Mouse (Mus musculus) neutrophil, adult 5-6 weeks (primary cell): ENCODE data around the gene Lgals12. TPM values are rescaled to one million over a fixed set of nuclear protein-coding genes. Genes with fewer than 3 reads are reported as not detected.

Experiments used
- ATAC-seq: fragments of 151-379, 151-347 bp; 2 replicates; pipeline ENCODE4 v1.8.0; 2017; ENCODE audit warnings: mild to moderate bottlenecking, moderate TSS enrichment; ENCODE audit not compliant: insufficient number of reproducible peaks, poor library complexity, low FRiP score, severe bottlenecking; ENCODE audit errors: extremely low read depth
- total RNA-seq: library from RNA; stranded (forward); fragments of 200-1000 nt; gene quantifications from 2 replicates; pipeline ENCODE4 v1.2.3, GENCODE M21; 2017

Gene Lgals12
- total RNA-seq, 1 experiment from 2014 or later: not detected

- ATAC-seq: no peak
These were observed 54.7 kb downstream of the Lgals12 start for GRCm38 (mm10) chr19:7552301-7552673.

- ATAC-seq: no peak
These were observed 55.3 kb downstream of the Lgals12 start for GRCm38 (mm10) chr19:7551550-7552300.

- no peak for ATAC-seq
These were observed 58.1 kb downstream of the Lgals12 start for GRCm38 (mm10) chr19:7548924-7549323.

Other genes starting within 250 kb of the Lgals12 start
- gene Spindoc, start 224.2 kb downstream of the Lgals12 start, total RNA-seq: 8.7 and 9.3 TPM in 2 replicates
- 2.5 and 2.8 TPM in 2 replicates for gene 2700081O15Rik, start 189.6 kb downstream of the Lgals12 start, total RNA-seq
- gene Rtn3, start 123.9 kb downstream of the Lgals12 start, total RNA-seq: 69.4 and 71.8 TPM in 2 replicates
- 35.8 and 36.1 TPM in 2 replicates for gene Atl3, start 113.2 kb downstream of the Lgals12 start, total RNA-seq
- gene Pla2g16, start 49.7 kb downstream of the Lgals12 start, total RNA-seq: 13.8 and 16.7 TPM in 2 replicates
- not detected in 2 replicates for gene Hrasls5, start 5.3 kb upstream of the Lgals12 start, total RNA-seq
- 0.12 TPM in 1 of 2 replicates, not detected in the other for gene Slc22a19, start 104.1 kb upstream of the Lgals12 start, total RNA-seq
- not detected in 2 replicates for gene Slc22a26, start 195.5 kb upstream of the Lgals12 start, total RNA-seq